Mouse (Mus musculus) hindbrain, embryonic 11.5 days (tissue): ENCODE measurements around the gene Tubb2a. TPM values are rescaled to one million over a fixed set of nuclear protein-coding genes. Genes with fewer than 3 reads are reported as not detected.
"Not testable (repeated sequence)": the region's sequence is repeated elsewhere in the genome, so short reads cannot be mapped to it uniquely, and the experiment has no call there.

ENCODE experiments used
- ATAC-seq: fragments of 200-750 bp; cut with Nextera tagmentation; 2 replicates; pipeline ENCODE4 v1.8.0; 2017; ENCODE audit warnings: mild to moderate bottlenecking, moderate TSS enrichment, moderate library complexity; ENCODE audit not compliant: low FRiP score
- DNase-seq: peaks from one replicate; pipeline ENCODE4 v3.0.0-alpha.2; 2015; ENCODE audit warnings: low spot score
- H3K27ac ChIP-seq: fragments of 300-500 bp; sonication (generic); 2 replicates; pipeline ENCODE4 v1.5.1; 2014; ENCODE audit warnings: mild to moderate bottlenecking, low read depth, low read length
- H3K27me3 ChIP-seq: fragments of 300-500 bp; sonication (generic); 2 replicates; pipeline ENCODE4 v1.6.1; 2014; ENCODE audit warnings: mild to moderate bottlenecking, low read length, moderate library complexity, mixed read lengths; ENCODE audit not compliant: control insufficient read depth, insufficient read depth
- H3K36me3 ChIP-seq: fragments of 300-500 bp; sonication (generic); 2 replicates; pipeline ENCODE4 v1.6.1; 2014; ENCODE audit warnings: mild to moderate bottlenecking, low read length, moderate library complexity, mixed read lengths; ENCODE audit not compliant: control insufficient read depth, insufficient read depth
- H3K4me1 ChIP-seq: fragments of 300-500 bp; sonication (generic); replicated peaks from 2 replicates; pipeline ENCODE4 v1.6.1; 2014; ENCODE audit warnings: low read length, mixed read lengths; ENCODE audit not compliant: control insufficient read depth, insufficient read depth
- H3K4me2 ChIP-seq: fragments of 300-500 bp; sonication (generic); replicated peaks from 2 replicates; pipeline ENCODE4 v1.6.1; 2014; ENCODE audit warnings: mild to moderate bottlenecking, low read depth, low read length
- H3K4me3 ChIP-seq: fragments of 300-500 bp; sonication (generic); 2 replicates; pipeline ENCODE4 v1.5.1; 2014; ENCODE audit warnings: low read depth, low read length
- H3K9ac ChIP-seq: fragments of 300-500 bp; sonication (generic); 2 replicates; pipeline ENCODE4 v1.6.1; 2014; ENCODE audit warnings: low read depth, low read length
- H3K9me3 ChIP-seq: fragments of 300-500 bp; sonication (generic); 2 replicates; pipeline ENCODE4 v1.6.1; 2016; ENCODE audit warnings: low read length; ENCODE audit not compliant: control insufficient read depth
- WGBS: fragments of 180-500 bp; shearing (Covaris S2); extraction: QIAGEN DNeasy Blood & Tissue Kit; methylation state at CpG from one replicate; pipeline ENCODE4 v1.1.7; 2014; 5-methylcytosine and 5-hydroxymethylcytosine counted together
- polyA plus RNA-seq: library from polyadenylated mRNA; unstranded; fragments of >200 nt; fragmentation: Nextera tagmentation; extraction: Ambion mirVana; gene quantifications from 2 replicates; pipeline ENCODE4 v1.2.1, GENCODE M21; 2014

Tubb2a gene
- polyA plus RNA-seq, 1 experiment from 2014 or later: 422 TPM

GRCm38 (mm10) chr13:34087052-34087812 lies 9.4 kb upstream of the Tubb2a start:
- peak; percentile 21; the same call in 1 of the 2 replicates for ATAC-seq
- H3K4me1 ChIP-seq: no peaks in the 10 kb centered on the region
- H3K27ac ChIP-seq: no peak overlapping the region
- H3K9me3 ChIP-seq: no peaks in the 10 kb centered on the region
- H3K9ac ChIP-seq: no peak overlapping the region
- no peak for DNase-seq
- H3K4me2 ChIP-seq: no peak overlapping the region
- H3K27me3 ChIP-seq: no peaks in the 10 kb centered on the region
- H3K4me3 ChIP-seq: no peak overlapping the region
- 66% methylated on average over 7 of the region's 7 CpGs for WGBS
- H3K36me3 ChIP-seq: no peaks in the 10 kb centered on the region

- H3K9ac ChIP-seq: no peak overlapping the region
- no peaks in the 10 kb centered on the region for H3K36me3 ChIP-seq
- DNase-seq: no peak
- H3K9me3 ChIP-seq: no peaks in the 10 kb centered on the region
- no peaks in the 10 kb centered on the region for H3K4me1 ChIP-seq
- no peak overlapping the region for H3K4me3 ChIP-seq
- no peak overlapping the region for H3K4me2 ChIP-seq
- no peaks in the 10 kb centered on the region for H3K27me3 ChIP-seq
- H3K27ac ChIP-seq: no peak overlapping the region
- 79% methylated on average over 9 of the region's 9 CpGs for WGBS
- no peak for ATAC-seq
Measured at GRCm38 (mm10) chr13:34084026-34084750, 6.4 kb upstream of the Tubb2a start.

GRCm38 (mm10) chr13:34081926-34082325 lies 4.1 kb upstream of the Tubb2a start:
- H3K4me3 ChIP-seq: no peak overlapping the region
- DNase-seq: no peak
- no peak overlapping the region for H3K9ac ChIP-seq
- no peaks in the 10 kb centered on the region for H3K9me3 ChIP-seq
- H3K36me3 ChIP-seq: no peaks in the 10 kb centered on the region
- H3K27ac ChIP-seq: no peak overlapping the region
- no peak for ATAC-seq
- 0 out of 2 replicates have a peak, but pooled peaks cover 3% of the 10 kb centered on the region for H3K4me1 ChIP-seq
- no peaks in the 10 kb centered on the region for H3K27me3 ChIP-seq
- 76% methylated on average over 4 of the region's 4 CpGs for WGBS
- no peak overlapping the region for H3K4me2 ChIP-seq

- Histone ChIP-seq H3K4me2 (no peak overlapping the region), H3K9ac (no peak overlapping the region), H3K9me3 (no peaks in the 10 kb centered on the region), H3K36me3 (no peaks in the 10 kb centered on the region), H3K4me3 (no peak overlapping the region), H3K4me1 (0 out of 2 replicates have a peak, but pooled peaks cover 3% of the 10 kb centered on the region), H3K27ac (no peak overlapping the region), H3K27me3 (no peaks in the 10 kb centered on the region)
- 81% methylated on average over 3 of the region's 3 CpGs for WGBS
- ATAC-seq (no peak), DNase-seq (no peak)
Measured at GRCm38 (mm10) chr13:34079801-34080200, 2.0 kb upstream of the Tubb2a start.

GRCm38 (mm10) chr13:34078500-34079280 lies 883 bp upstream of the Tubb2a start:
- peak overlapping the region; percentile 77 for H3K9ac ChIP-seq
- no peak; the same call in 1 of the 2 replicates for ATAC-seq
- H3K27ac ChIP-seq: no peak overlapping the region
- 0 out of 2 replicates have a peak overlapping the region, but pooled peaks have one; percentile 77 for H3K4me3 ChIP-seq
- no peaks in the 10 kb centered on the region for H3K27me3 ChIP-seq
- 46% methylated on average over 16 of the region's 16 CpGs for WGBS
- DNase-seq: no peak
- 0 out of 2 replicates have a peak, but pooled peaks cover 3% of the 10 kb centered on the region for H3K4me1 ChIP-seq
- H3K4me2 ChIP-seq: peak overlapping the region; percentile 89
- no peaks in the 10 kb centered on the region for H3K36me3 ChIP-seq
- H3K9me3 ChIP-seq: no peaks in the 10 kb centered on the region

- ATAC-seq: peak; percentile 68
- Histone ChIP-seq H3K36me3 (no peaks in the 10 kb centered on the region), H3K27me3 (no peaks in the 10 kb centered on the region), H3K4me2 (peak overlapping the region; percentile 89), H3K27ac (peak overlapping the region; percentile 76), H3K9me3 (no peaks in the 10 kb centered on the region), H3K4me3 (peak overlapping the region; percentile 77), H3K9ac (peak overlapping the region; percentile 77), H3K4me1 (0 out of 2 replicates have a peak, but pooled peaks cover 3% of the 10 kb centered on the region)
- peak; percentile 61 for DNase-seq
- 49% methylated on average over 20 of the region's 20 CpGs for WGBS
Measured at GRCm38 (mm10) chr13:34076561-34077491, 981 bp downstream of the Tubb2a start.

- H3K27me3 ChIP-seq, ATAC-seq, H3K9me3 ChIP-seq, DNase-seq, H3K36me3 ChIP-seq, H3K4me1 ChIP-seq, H3K9ac ChIP-seq: not testable (repeated sequence)
- H3K4me2 ChIP-seq: peak overlapping the region; percentile 89; the same call in 1 of the 2 replicates
- 80% methylated on average over 6 of the region's 6 CpGs for WGBS
- H3K27ac ChIP-seq: 0 out of 2 replicates have a peak overlapping the region, but pooled peaks have one; percentile 76
- peak overlapping the region; percentile 77; the same call in 1 of the 2 replicates for H3K4me3 ChIP-seq
Measured at GRCm38 (mm10) chr13:34075893-34076292, 1.9 kb downstream of the Tubb2a start.
